Mouse (Mus musculus): ENCODE results near the gene Jsrp1.

Jsrp1 gene

GRCm38 (mm10) chr10:80760596-80761524 lies 52.4 kb downstream of the Jsrp1 start:
- no peak for DNase-seq (ENCODE audit: extremely low spot score, low read depth, low spot score)

GRCm38 (mm10) chr10:80758651-80759050 lies 54.6 kb downstream of the Jsrp1 start:
- no peak for DNase-seq (ENCODE audit: extremely low spot score, low read depth, low spot score)

Measured in hindlimb bud, embryonic 11.5 days (tissue).